Mouse (Mus musculus): ENCODE data around the gene Col2a1.

- TF ChIP-seq CTCF (IDR thresholded peaks at IDR 0.05; ENCODE audit: control insufficient read depth, insufficient read depth, low read length) (no peak), POLR2A (IDR thresholded peaks at IDR 0.05; ENCODE audit: borderline replicate concordance, control insufficient read depth, low read depth, low read length) (no peak)
Observed at GRCm38 (mm10) chr15:97955742-97956141, 48.8 kb downstream of the Col2a1 start.

Measured in bone marrow, adult 2 months (tissue).